Mouse (Mus musculus): ENCODE data around the gene Flrt1. TPM values are rescaled to one million over a fixed set of nuclear protein-coding genes. Genes with fewer than 3 reads are reported as not detected.

Flrt1 gene
- total and polyA plus RNA-seq, 2 experiments: 0.09 to 0.31 TPM

GRCm38 (mm10) chr19:7149158-7149685 lies 43.7 kb upstream of the Flrt1 start:
- no peak for DNase-seq (ENCODE audit: extremely low read depth, low read depth, low spot score)

GRCm38 (mm10) chr19:7148541-7149085 lies 43.1 kb upstream of the Flrt1 start:
- WGBS: 85% methylated on average over 8 of the region's 8 CpGs
- no peaks in the 10 kb centered on the region for H3K79me2 ChIP-seq (ENCODE audit: control insufficient read depth, insufficient read depth, low read length)
- no peaks in the 10 kb centered on the region for H3K36me3 ChIP-seq (ENCODE audit: control insufficient read depth, insufficient read depth, low read length)
- peaks cover 1% of the 10 kb centered on the region; the same call in 1 of the 2 replicates for H3K4me1 ChIP-seq (ENCODE audit: control insufficient read depth, insufficient read depth, low read length)
- TF ChIP-seq POLR2A (IDR thresholded peaks at IDR 0.05; ENCODE audit: extremely low read depth, insufficient read depth, low read length) (no peak), CTCF (IDR thresholded peaks at IDR 0.05; ENCODE audit: low read depth, low read length) (no peak)
- H3K27ac ChIP-seq (replicated peaks; ENCODE audit: insufficient read depth, low read depth, low read length): no peak overlapping the region
- no peak overlapping the region for H3K9ac ChIP-seq (ENCODE audit: low read depth, low read length)
- no peak for DNase-seq (ENCODE audit: extremely low read depth, low read depth, low spot score)
- H3K27me3 ChIP-seq (ENCODE audit: control insufficient read depth, insufficient read depth, low read length): no peaks in the 10 kb centered on the region
- H3K4me3 ChIP-seq (ENCODE audit: insufficient read depth, low read depth, low read length): no peak overlapping the region

More at GRCm38 (mm10) chr19:7149158-7149685, 43.7 kb upstream of the Flrt1 start:
- Histone ChIP-seq H3K9ac (ENCODE audit: low read depth, low read length) (no peak overlapping the region), H3K27ac (replicated peaks; ENCODE audit: insufficient read depth, low read depth, low read length) (no peak overlapping the region), H3K79me2 (ENCODE audit: control insufficient read depth, insufficient read depth, low read length) (no peaks in the 10 kb centered on the region), H3K36me3 (ENCODE audit: control insufficient read depth, insufficient read depth, low read length) (no peaks in the 10 kb centered on the region), H3K4me1 (ENCODE audit: control insufficient read depth, insufficient read depth, low read length) (no peaks in the 10 kb centered on the region), H3K27me3 (ENCODE audit: control insufficient read depth, insufficient read depth, low read length) (no peaks in the 10 kb centered on the region), H3K4me3 (ENCODE audit: insufficient read depth, low read depth, low read length) (no peak overlapping the region)
- no peak for TF ChIP-seq POLR2A (IDR thresholded peaks at IDR 0.05; ENCODE audit: extremely low read depth, insufficient read depth, low read length)
- no peak for TF ChIP-seq CTCF (IDR thresholded peaks at IDR 0.05; ENCODE audit: low read depth, low read length)
- WGBS: 94% methylated on average over 7 of the region's 7 CpGs

DNA sequence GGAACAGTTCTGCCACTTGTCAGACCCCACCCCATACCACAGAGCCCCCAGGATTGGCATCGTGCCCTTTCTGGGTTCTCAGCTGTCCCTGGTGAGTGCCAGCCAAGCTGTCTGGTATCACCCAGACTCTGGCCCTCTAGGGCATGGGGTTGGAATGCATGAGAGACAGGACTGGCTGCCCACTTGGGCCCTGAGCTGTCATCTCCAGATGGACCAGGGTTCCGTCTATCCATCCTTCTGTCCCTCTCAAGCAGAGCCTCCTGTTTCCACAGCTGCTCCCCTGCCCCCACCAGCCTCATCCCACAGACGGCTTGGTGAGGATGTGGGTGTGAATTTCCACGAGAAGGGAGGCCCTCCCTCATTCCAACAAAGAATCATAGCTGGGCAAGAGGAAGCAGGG lies 42.6 kb upstream of the Flrt1 start:
- Histone ChIP-seq H3K4me1 (ENCODE audit: control insufficient read depth, insufficient read depth, low read length) (peaks cover 1% of the 10 kb centered on the region; the same call in 1 of the 2 replicates), H3K27ac (replicated peaks; ENCODE audit: insufficient read depth, low read depth, low read length) (no peak overlapping the region), H3K9ac (ENCODE audit: low read depth, low read length) (no peak overlapping the region), H3K36me3 (ENCODE audit: control insufficient read depth, insufficient read depth, low read length) (no peaks in the 10 kb centered on the region), H3K27me3 (ENCODE audit: control insufficient read depth, insufficient read depth, low read length) (no peaks in the 10 kb centered on the region), H3K4me3 (ENCODE audit: insufficient read depth, low read depth, low read length) (no peak overlapping the region), H3K79me2 (ENCODE audit: control insufficient read depth, insufficient read depth, low read length) (no peaks in the 10 kb centered on the region)
- TF ChIP-seq CTCF (IDR thresholded peaks at IDR 0.05; ENCODE audit: low read depth, low read length) (no peak), POLR2A (IDR thresholded peaks at IDR 0.05; ENCODE audit: extremely low read depth, insufficient read depth, low read length) (no peak)
- no peak for DNase-seq (ENCODE audit: extremely low read depth, low read depth, low spot score)
- 85% methylated on average over 4 of the region's 4 CpGs for WGBS

- 89% methylated on average over 13 of the region's 13 CpGs for WGBS
Measured at GRCm38 (mm10) chr19:7146376-7146775, 40.8 kb upstream of the Flrt1 start.

DNA sequence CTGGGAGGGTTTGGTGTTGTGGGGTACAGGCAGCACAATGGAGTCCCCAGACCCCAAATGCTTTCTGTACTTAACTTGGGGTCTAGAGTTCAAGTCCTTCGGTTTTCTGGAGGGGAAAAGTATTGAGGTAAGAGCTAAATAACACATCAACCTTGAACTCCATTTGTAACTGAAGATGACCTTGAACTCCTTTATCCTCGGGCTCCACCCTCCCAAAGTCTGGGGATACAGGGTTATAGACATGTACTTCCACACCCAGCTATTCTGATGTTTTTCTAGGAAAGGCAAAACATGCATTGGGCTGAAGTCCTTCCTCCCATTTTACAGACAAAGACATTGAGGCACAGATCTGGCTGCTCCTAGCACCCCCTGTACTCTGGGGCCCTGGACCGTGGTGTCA lies 38.9 kb upstream of the Flrt1 start:
- Histone ChIP-seq H3K36me3 (ENCODE audit: control insufficient read depth, insufficient read depth, low read length) (no peaks in the 10 kb centered on the region), H3K27me3 (ENCODE audit: control insufficient read depth, insufficient read depth, low read length) (no peaks in the 10 kb centered on the region), H3K4me3 (ENCODE audit: insufficient read depth, low read depth, low read length) (no peak overlapping the region), H3K4me1 (ENCODE audit: control insufficient read depth, insufficient read depth, low read length) (peaks cover 1% of the 10 kb centered on the region; the same call in 1 of the 2 replicates), H3K9ac (ENCODE audit: low read depth, low read length) (no peak overlapping the region), H3K27ac (replicated peaks; ENCODE audit: insufficient read depth, low read depth, low read length) (no peak overlapping the region), H3K79me2 (ENCODE audit: control insufficient read depth, insufficient read depth, low read length) (no peaks in the 10 kb centered on the region)
- WGBS: 67% methylated on average over 3 of the region's 3 CpGs
- TF ChIP-seq CTCF (IDR thresholded peaks at IDR 0.05; ENCODE audit: low read depth, low read length) (no peak), POLR2A (IDR thresholded peaks at IDR 0.05; ENCODE audit: extremely low read depth, insufficient read depth, low read length) (no peak)
- no peak for DNase-seq (ENCODE audit: extremely low read depth, low read depth, low spot score)

More at GRCm38 (mm10) chr19:7146376-7146775, 40.8 kb upstream of the Flrt1 start:
- H3K9ac ChIP-seq (ENCODE audit: low read depth, low read length): no peak overlapping the region
- H3K27me3 ChIP-seq (ENCODE audit: control insufficient read depth, insufficient read depth, low read length): no peaks in the 10 kb centered on the region
- H3K36me3 ChIP-seq (ENCODE audit: control insufficient read depth, insufficient read depth, low read length): no peaks in the 10 kb centered on the region
- H3K4me3 ChIP-seq (ENCODE audit: insufficient read depth, low read depth, low read length): no peak overlapping the region
- H3K27ac ChIP-seq (replicated peaks; ENCODE audit: insufficient read depth, low read depth, low read length): no peak overlapping the region
- no peaks in the 10 kb centered on the region for H3K79me2 ChIP-seq (ENCODE audit: control insufficient read depth, insufficient read depth, low read length)
- DNase-seq (ENCODE audit: extremely low read depth, low read depth, low spot score): no peak
- peaks cover 1% of the 10 kb centered on the region; the same call in 1 of the 2 replicates for H3K4me1 ChIP-seq (ENCODE audit: control insufficient read depth, insufficient read depth, low read length)
- TF ChIP-seq POLR2A (IDR thresholded peaks at IDR 0.05; ENCODE audit: extremely low read depth, insufficient read depth, low read length): no peak
- TF ChIP-seq CTCF (IDR thresholded peaks at IDR 0.05; ENCODE audit: low read depth, low read length): no peak

GRCm38 (mm10) chr19:7143854-7144253 lies 38.3 kb upstream of the Flrt1 start:
- TF ChIP-seq CTCF (IDR thresholded peaks at IDR 0.05; ENCODE audit: low read depth, low read length): no peak
- no peak for TF ChIP-seq POLR2A (IDR thresholded peaks at IDR 0.05; ENCODE audit: extremely low read depth, insufficient read depth, low read length)
- Histone ChIP-seq H3K4me1 (ENCODE audit: control insufficient read depth, insufficient read depth, low read length) (peaks cover 1% of the 10 kb centered on the region; the same call in 1 of the 2 replicates), H3K27ac (replicated peaks; ENCODE audit: insufficient read depth, low read depth, low read length) (no peak overlapping the region), H3K4me3 (ENCODE audit: insufficient read depth, low read depth, low read length) (peak overlapping the region; percentile 3; the same call in 1 of the 2 replicates), H3K36me3 (ENCODE audit: control insufficient read depth, insufficient read depth, low read length) (no peaks in the 10 kb centered on the region), H3K27me3 (ENCODE audit: control insufficient read depth, insufficient read depth, low read length) (no peaks in the 10 kb centered on the region), H3K79me2 (ENCODE audit: control insufficient read depth, insufficient read depth, low read length) (no peaks in the 10 kb centered on the region), H3K9ac (ENCODE audit: low read depth, low read length) (no peak overlapping the region)
- 5% methylated on average over 20 of the region's 20 CpGs for WGBS
- no peak for DNase-seq (ENCODE audit: extremely low read depth, low read depth, low spot score)

Data from liver, adult 2 months (tissue).